Mouse (Mus musculus) T-helper 1 cell (primary cell): ENCODE data around the gene Asic1.

Experiments
- in situ Hi-C: fragments of 300-600 bp; cut with MboI, MseI; formaldehyde crosslinking; loops from one replicate; pipeline ENCODE4 v1.15.1; 2025; ENCODE audit warnings: high pct_unique_total_duplicates

The Asic1 gene

DNA sequence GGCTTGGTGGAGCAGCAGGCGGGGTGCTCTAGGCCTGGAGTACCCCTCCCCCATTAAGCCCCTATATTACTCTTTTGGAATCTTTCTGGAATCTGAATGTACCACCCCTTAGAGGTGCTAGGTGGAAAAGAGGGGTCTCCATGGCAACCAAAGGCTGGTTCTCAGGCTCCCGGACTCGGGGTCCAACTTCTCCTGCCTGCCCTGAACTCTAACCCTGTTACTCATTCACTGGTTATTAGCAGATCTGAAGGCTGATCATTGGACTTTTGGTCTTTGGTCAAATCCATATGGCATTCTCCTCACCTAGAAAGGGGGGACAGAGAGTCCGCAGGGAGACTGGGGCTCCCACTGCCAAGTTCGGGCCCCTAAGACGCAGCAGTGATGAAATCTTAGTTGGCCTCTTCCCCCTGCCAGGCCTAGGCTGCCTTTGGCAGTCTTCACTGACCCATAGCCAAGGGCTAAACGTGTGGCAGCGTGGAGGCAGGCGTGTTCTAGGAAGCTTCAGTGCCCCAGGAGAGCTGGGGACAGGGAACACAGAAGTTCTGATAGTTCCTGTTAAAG, 48.4 kb downstream of the Asic1 start:
- in situ Hi-C loops = no loop called here

DNA sequence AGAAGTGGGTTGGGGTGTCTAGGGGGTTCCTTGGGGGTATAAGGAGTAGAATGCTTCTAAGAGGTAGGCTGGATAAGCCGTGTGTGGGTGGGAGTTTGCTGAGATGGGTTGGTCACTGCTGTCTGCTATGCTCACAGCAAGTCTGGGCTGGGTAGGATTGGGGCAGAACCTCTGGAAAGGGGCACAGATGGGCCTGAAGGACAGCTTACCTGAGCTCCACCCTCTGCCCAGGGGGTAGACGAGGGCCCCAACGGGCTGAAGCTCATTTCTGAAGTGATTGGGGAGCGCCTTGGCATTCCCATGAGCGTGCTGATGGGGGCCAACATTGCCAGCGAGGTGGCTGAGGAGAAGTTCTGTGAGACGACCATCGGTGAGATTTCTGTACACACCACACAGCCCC, 49.7 kb downstream of the Asic1 start:
- in situ Hi-C loops = no loop called here

DNA sequence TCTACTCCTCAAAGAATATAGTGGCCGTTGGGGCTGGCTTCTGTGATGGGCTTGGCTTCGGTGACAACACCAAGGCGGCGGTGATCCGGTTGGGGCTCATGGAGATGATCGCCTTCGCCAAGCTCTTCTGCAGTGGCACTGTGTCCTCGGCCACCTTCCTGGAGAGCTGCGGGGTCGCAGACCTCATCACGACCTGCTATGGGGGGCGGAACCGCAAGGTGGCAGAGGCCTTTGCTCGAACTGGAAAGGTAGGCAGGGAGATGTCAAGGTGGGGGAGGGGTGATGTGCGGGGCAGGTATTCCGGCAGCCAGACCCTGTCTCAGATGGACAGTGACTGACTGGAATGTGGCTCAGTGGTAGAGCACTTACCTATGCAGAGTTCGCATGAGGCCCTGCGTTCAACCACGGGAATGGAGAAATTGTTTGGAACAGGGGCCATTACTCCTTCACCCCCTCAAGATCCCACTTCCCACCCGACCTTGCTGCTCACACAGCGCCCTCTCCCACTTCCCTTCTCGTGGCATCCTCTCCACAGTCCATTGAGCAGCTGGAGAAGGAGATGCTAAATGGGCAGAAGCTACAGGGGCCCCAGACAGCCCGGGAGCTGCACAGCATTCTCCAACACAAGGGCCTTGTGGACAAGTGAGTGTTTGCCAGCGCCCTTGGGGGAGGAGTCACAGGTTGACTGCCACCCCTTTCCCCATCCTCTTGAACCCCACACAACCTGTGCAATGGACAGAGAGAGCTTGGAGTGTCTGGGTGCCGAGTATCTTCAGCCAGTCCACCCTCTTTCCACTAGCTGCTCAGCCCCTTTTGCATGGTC, 52.0 kb downstream of the Asic1 start:
- in situ Hi-C loops = no loop called here

DNA sequence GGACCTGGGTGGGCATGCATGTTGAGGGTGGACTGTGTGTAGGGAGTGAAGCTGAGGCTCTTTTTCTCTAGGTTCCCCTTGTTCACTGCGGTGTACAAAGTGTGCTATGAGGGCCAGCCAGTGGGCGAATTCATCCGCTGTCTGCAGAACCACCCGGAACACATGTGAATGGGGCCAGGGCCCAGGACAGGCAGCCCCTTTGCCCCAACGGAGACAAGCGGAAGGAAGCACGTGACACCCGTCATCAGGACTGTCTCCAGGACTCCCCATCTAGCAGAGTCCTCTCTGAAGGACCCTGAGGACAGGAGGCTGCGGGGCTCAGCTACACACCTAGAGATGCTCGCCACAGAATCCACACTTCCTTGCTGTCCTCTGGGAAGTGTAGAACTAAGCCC, 52.9 kb downstream of the Asic1 start:
- in situ Hi-C loops = no loop called here

DNA sequence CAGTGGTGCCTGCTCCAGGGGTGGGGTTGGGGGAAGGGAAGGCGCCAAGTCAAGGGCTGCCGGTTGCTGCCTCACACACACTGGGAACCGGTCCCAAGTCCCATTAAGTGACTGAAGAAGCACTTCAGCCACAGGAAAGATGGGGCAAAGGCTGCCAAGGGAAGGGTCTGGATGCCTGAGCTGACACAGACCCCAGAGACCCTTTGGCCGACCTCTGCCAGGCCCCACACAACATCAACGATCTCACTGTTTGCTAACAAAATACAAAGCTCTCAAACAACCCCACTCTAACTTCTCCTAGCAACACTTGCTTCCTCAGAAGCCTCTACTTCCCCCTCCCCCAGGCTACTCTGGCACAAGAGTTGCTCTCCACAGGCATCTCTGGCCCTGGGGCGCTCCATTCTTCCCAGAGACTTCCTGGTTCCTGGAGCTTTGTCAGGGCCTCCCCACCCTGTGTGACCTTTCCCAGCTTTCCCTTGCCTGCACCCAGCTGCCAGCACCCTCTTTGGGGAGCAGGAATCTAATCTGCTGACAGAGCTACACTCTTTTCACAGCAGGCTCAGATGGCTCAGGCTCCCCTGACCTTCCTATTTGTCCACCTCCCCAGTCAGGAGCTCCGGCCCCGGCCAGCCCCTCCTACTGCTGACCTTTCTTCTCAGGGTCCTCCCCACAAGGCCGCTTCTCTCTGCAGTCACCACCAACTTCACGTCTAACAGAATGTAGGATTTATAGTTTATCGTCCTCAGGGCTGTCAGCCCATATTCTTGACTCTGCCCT, 53.5 kb downstream of the Asic1 start:
- in situ Hi-C loops = no loop called here

DNA sequence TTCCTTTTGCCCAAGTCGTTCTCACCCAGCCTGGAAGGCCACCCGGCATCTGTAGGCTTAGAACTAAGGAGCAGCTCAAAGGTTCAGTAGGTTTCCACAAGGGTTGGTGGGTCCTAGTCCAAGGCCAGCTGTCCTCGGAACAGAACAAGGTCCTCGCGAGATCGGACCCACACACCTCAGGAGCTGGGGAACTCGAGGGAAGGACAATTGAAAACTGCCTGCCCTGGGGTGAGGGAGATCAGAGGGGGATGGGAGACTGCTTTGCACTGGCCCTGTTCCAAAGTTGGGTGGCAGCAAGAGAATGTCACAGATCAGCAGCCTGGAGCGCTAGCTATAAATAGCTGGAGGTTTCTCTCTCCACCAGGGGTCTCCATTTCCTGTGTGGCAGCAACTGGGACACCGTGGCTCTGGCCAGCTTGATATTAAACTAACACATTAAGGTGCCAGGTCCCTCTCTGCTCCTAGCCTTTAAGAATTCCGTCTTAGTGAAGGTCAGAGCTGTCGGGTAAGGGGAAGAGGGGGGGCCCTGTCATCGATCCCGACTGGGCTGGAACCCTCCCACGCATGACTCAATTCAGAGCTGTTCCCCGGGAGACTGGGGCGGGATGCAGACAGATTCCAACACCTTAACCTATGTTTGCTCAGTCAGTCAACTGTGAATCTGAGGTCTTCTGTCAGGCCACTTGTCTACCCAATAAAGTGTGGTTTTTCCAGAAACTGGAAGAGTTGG, 54.3 kb downstream of the Asic1 start:
- in situ Hi-C loops = loop anchor here (5.0 kb wide), 1 partner anchor 48 kb away; the partner anchor contains the start of gene Cers5

DNA sequence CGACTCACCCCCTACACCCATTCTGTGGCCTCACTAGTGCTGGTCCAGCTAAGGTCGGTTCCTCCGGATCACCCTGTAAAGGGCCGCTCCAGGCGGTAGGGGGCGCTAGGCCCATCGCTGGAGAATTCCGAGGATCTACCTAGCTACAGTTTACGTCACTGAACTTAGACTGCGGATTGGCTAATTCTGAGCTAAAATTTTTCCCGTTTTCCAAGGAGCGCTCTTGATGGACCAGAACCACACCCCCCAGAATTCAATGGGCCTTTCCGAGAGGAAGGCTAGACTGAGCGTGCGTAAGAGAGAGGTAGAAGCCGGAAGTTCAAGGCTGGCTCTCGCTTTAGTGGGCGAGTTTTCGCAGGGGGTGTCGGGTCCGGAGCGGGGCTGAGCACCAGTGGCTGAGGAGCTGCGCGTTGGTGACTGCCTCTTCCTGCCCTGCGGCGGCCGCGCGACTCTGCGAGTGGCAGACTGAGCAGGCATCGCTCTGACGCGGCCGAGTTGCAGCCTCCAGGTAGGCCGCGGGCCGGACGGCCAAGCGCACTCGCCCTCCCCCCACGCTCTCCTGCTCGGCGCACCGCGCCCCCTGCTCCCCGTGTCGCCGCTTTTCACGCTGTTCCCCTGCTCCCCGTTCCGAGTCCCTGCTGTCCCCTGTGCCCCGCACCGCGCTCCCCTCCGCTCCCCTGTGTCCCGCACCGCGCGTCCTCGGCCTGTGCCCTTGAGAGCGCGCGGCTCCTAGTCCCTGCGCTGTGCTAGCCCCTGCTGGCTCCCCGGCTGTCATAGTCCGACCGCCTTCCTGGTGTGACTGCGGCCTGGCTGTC, 55.4 kb downstream of the Asic1 start, which contains the start of gene Cox14:
Cox14 (plus strand) TSS at position 278 of the 815 bp plus-strand sequence.
- in situ Hi-C loops = loop anchor here (5.0 kb wide), 1 partner anchor 47 kb away; the partner anchor contains the start of gene Cers5

DNA sequence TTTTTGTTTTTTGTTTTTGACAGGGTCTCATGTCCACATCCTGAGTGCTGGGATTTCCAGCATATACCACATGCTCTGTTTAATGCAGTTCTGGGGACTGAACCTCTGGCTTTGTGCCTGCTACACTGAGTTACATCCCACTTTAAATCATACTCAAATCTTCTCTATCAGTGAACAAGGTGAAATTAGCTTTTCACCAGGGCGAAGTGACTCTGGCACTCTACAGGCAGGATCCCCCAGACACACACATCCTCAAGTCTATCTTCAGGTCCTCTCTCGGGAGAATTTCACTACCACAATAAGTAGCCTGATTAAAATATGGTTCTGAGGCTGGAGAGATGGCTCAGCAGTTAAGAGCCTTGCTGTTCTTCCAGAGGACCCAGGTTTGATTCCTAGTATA, 56.4 kb downstream of the Asic1 start:
- in situ Hi-C loops = loop anchor here (5.0 kb wide), 1 partner anchor 46 kb away; the partner anchor contains the start of gene Cers5

DNA sequence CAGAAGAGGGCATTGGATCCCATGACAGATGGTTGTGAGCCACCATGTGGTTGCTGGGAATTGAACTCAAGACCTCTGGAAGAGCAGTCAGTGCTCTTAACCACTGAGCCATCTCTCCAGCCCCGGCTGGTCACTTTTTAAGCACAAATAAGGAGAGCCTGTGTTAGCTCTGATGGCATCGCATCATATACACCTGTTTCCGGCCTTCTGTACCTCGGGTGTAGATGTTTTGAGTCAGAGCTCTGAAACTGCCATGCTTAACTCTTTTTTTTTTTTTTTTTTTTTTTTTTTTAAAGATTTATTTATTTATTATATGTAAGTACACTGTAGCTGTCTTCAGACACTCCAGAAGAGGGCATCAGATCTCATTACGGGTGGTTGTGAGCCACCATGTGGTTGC, 56.9 kb downstream of the Asic1 start:
- in situ Hi-C loops = loop anchor here (5.0 kb wide), 1 partner anchor 45 kb away; the partner anchor contains the start of gene Cers5

DNA sequence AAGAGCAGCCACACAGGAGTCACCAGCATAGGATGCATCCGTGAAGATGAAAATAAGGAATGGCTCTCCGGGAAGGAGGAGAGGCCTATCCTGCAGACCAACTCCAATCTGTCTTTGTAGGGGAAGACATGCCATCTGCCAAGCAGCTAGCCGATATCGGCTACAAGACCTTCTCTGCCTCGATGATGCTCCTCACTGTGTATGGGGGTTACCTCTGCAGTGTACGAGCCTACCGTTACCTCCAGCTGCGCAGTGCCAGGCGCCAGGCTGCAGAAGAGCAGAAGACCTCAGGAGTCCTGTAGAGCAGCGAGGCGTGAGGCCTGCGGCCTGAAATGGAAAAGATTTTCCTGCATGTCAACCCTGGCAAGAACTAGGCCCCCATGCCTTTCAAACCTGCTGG, 57.4 kb downstream of the Asic1 start:
- in situ Hi-C loops = loop anchor here (5.0 kb wide), 1 partner anchor 45 kb away; the partner anchor contains the start of gene Cers5

DNA sequence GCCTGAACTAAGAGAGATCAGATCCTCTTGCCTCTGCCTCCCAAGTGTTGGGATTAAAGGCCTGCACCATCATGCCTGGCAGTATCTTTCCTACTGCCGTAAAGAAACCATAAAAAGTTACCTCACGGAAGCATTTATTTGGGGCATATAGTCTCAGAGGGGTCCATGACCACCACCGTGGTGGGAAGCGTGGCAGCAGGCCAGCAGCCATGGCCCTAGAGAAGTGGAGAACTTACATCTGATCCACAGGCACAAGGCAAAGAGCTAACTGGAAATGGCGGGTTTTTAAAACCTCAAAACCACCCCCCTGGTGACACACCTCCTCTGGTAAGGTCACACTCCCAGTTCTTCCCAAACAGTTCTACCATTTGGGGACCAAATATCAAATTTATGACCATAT, 58.0 kb downstream of the Asic1 start:
- in situ Hi-C loops = loop anchor here (5.0 kb wide), 1 partner anchor 44 kb away; the partner anchor contains the start of gene Cers5

DNA sequence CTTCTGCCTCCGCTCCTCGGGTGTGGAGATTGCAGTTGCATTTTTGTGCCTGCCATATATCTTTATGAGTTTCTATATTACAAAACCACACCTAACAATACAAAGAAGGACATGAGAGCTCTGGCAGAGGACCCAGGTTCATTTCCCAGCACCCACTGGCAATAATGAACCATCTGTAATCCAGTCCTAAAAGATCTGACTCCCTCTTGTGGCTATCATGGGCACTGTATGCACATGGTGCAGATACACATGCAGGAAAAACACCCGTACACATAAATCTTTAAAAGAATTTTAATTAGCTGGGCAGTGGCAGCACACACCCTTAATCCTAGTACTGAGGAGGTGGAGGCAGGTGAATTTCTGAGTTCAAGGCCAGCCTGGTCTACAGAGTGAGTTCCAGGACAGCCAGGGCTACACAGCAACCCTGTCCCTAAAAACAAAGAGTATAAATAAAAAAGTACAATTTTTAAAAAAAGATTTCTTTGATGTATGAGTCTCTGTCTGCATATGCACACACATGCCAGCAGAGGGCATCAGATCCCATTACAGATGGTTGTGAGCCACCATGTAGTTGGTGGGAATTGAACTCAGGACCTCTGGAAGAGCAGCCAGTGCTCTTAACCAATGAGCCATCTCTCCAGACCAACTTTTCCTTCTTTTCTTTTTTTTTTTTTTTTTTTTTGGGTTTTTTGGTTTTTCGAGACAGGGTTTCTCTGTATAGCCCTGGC, 59.1 kb downstream of the Asic1 start:
- in situ Hi-C loops = loop anchor here (5.0 kb wide), 1 partner anchor 43 kb away; the partner anchor contains the start of gene Cers5

DNA sequence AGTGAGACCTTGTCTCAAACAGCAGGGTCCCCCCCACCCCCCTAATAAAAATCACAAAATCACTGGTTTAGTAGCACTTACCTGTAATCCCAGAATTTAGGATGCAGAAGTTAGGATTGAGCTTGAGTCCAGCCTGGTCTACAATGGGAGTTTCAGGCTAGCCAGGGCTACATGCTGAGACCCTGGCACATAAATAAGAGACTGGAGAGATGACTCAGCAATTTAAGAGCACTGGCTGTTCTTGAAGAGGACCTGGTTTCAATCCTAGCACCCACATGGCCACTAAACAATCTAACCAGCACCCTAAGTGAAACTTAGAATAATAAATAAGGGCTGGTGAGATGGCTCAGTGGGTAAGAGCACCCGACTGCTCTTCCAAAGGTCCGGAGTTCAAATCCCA, 61.0 kb downstream of the Asic1 start:
- in situ Hi-C loops = no loop called here

DNA sequence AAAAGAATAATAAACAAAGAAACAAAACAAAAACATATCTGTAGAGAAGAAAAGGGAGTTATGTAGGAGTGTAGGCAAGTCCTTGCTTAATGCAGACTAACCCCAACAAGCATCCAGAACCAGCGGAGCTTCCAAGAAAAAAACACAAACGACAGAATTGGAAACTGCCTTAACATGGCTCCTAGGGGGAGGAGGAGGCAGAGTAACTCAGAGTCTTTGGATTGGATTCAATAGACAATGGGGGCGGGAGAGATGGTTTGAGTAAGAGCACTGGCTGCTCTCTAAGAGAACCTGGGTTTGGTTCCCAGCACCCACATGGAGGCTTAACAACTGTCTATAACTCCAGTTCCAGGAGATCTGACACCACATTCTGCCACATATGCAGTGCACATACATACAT, 61.5 kb downstream of the Asic1 start:
- in situ Hi-C loops = no loop called here

DNA sequence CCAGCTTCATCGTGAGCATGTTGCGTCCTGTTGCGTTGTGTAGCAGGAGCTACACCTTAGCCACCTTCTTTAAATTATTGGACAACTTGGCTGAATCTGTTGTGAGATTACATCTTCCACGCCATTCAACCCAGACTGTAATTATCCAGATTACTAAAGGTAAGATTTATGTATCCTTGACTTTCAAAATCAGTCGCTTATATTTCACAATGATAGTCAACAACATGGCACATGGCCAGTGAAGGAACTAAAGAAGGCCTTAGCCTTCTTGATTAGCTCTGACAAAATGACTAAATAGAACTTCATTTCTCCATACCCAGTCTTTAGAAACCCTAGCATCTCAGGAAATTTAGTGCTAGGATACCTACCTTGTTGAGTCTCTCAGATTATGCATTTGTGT, 63.0 kb downstream of the Asic1 start:
- in situ Hi-C loops = no loop called here

DNA sequence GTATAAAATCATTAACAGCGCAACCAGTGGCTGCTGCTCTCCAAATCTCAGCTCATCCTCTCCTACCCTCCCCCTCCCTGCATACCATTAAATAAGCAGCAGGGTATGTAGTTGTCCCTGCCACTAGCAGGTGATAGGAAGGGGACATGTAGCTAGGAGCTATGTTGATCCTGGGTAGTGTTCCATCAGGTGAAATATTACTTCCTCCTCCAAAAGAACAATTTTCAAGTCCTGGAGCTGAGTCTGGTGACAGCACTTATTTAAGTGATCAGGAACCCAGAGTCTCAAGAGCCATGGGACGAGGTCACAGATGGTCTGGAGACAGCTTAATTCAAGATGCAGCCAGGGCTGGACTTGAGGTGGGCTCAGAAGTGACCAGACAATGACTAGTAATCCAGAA, 65.5 kb downstream of the Asic1 start:
- in situ Hi-C loops = no loop called here

DNA sequence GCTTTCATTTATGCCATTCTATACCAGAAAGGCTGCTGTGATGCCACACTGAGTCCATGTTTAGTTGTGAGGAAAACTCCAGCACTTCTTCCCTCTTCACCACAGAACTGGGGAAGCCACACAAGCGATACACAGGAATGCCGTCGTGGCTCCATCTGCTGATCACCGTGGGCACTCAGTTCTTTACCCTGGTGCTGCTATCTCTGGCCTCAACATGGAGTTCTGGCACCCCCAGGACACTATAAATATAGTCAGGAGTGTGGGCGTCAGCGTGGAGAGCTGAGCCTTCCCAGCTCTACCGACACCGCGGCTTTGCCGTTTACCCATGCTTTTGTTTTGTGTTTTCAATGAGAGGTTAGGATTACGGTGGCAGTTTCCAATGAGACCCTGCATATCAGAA, 66.5 kb downstream of the Asic1 start:
- in situ Hi-C loops = no loop called here

DNA sequence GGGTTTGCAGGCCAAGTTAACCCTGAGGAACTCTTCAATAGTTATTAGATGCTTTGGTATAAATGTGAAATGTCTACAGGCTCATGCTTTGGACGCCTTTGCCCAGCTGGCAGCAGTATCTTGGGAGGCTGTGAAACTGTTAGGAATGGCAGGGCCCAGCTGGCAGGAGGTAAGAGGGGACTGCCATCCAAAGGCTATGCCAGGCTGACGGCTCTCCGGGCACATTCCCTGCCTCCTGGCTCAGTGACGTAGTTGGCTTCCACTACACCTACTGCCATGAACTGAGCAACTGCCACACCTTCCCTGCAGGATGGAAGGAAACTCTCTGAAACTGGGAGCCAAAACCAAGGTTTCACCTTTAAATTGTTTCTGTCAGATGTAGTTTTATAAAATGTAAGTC, 70.1 kb downstream of the Asic1 start:
- in situ Hi-C loops = no loop called here
